Mouse (Mus musculus): ENCODE measurements around the gene AI661453. TPM values are rescaled to one million over a fixed set of nuclear protein-coding genes. Genes with fewer than 3 reads are reported as not detected.

The AI661453 gene
- total RNA-seq, 1 experiment, result 2.2 TPM

GRCm38 (mm10) chr17:47448523-47449372 lies 12.3 kb downstream of the AI661453 start:
- in situ Hi-C loops (cut with MboI; ENCODE audit: low sequenced_read_pairs in 2 of 2, unreplicated experiment in 2 of 2), result no loop called here
- peak overlapping the region; percentile 8; the same call in 1 of the 2 replicates for H3K27ac ChIP-seq (ENCODE audit: insufficient read depth, low read depth, low read length, poor library complexity, severe bottlenecking)
- no peak overlapping the region for H3K4me3 ChIP-seq (ENCODE audit: insufficient read depth in 1 of 2, low read depth in 1 of 2, low read length in 2 of 2, poor library complexity in 1 of 2, severe bottlenecking in 1 of 2)
- H3K4me1 ChIP-seq (ENCODE audit: control insufficient read depth in 2 of 2, insufficient read depth in 2 of 2, low read length in 2 of 2, poor library complexity in 1 of 2), result peaks cover 9 to 50% of the 10 kb centered on the region in 2 experiments; a peak in 3 of 4 replicates
- no peaks in the 10 kb centered on the region for H3K36me3 ChIP-seq (ENCODE audit: control insufficient read depth, insufficient read depth, low read length, poor library complexity, severe bottlenecking)
- TF ChIP-seq HCFC1 (IDR thresholded peaks at IDR 0.05; ENCODE audit: borderline replicate concordance, insufficient read depth, low read length), result no peak
- TF ChIP-seq ZNF384 (IDR thresholded peaks at IDR 0.05; ENCODE audit: low read depth, low read length), result no peak
- TF ChIP-seq ZC3H11A (IDR thresholded peaks at IDR 0.05; ENCODE audit: borderline replicate concordance, low read depth, low read length), result no peak
- no peak for TF ChIP-seq CHD2 (IDR thresholded peaks at IDR 0.05; ENCODE audit: low read depth, low read length)
- H3K9ac ChIP-seq (ENCODE audit: insufficient read depth, low read depth, low read length, poor library complexity, severe bottlenecking), result no peak overlapping the region
- DNase-seq (ENCODE audit: low read depth, low spot score), result no peak
- H3K9me3 ChIP-seq (ENCODE audit: control insufficient read depth, insufficient read depth, low read depth, low read length), result no peaks in the 10 kb centered on the region

DNA sequence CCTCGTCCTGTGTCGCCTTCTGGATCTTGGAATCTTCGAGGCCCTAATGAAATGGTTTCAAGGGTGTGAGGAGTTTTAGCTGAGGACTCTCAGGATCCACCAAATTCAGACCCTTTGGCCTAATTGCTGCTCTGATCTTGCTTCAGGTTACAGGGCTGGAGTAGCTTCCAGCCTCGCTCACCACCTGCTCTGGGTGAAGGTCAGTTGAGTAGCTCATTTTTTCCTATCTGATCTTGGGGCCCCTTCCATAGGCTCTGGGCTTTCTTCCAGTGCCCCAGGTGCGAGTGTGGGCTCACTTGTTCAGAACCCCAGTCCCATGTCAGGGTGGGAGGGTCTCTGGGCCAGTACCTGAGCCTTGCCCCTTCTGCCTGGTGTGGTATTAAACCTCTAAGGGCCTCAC lies 13.0 kb downstream of the AI661453 start:
- no peaks in the 10 kb centered on the region for H3K9me3 ChIP-seq (ENCODE audit: control insufficient read depth, insufficient read depth, low read depth, low read length)
- peak overlapping the region; percentile 8; the same call in 1 of the 2 replicates for H3K27ac ChIP-seq (ENCODE audit: insufficient read depth, low read depth, low read length, poor library complexity, severe bottlenecking)
- no peak overlapping the region for H3K4me3 ChIP-seq (ENCODE audit: insufficient read depth in 1 of 2, low read depth in 1 of 2, low read length in 2 of 2, poor library complexity in 1 of 2, severe bottlenecking in 1 of 2)
- TF ChIP-seq ZC3H11A (IDR thresholded peaks at IDR 0.05; ENCODE audit: borderline replicate concordance, low read depth, low read length) (no peak), MAFK (IDR thresholded peaks at IDR 0.05; ENCODE audit: insufficient read depth, low read depth, low read length) (no peak), ZNF384 (IDR thresholded peaks at IDR 0.05; ENCODE audit: low read depth, low read length) (no peak), HCFC1 (IDR thresholded peaks at IDR 0.05; ENCODE audit: borderline replicate concordance, insufficient read depth, low read length) (no peak), CHD2 (IDR thresholded peaks at IDR 0.05; ENCODE audit: low read depth, low read length) (no peak)
- H3K36me3 ChIP-seq (ENCODE audit: control insufficient read depth, insufficient read depth, low read length, poor library complexity, severe bottlenecking), result no peaks in the 10 kb centered on the region
- H3K9ac ChIP-seq (ENCODE audit: insufficient read depth, low read depth, low read length, poor library complexity, severe bottlenecking), result no peak overlapping the region
- DNase-seq (ENCODE audit: low read depth, low spot score), result no peak
- peaks cover 9 to 50% of the 10 kb centered on the region in 2 experiments; a peak in 3 of 4 replicates for H3K4me1 ChIP-seq (ENCODE audit: control insufficient read depth in 2 of 2, insufficient read depth in 2 of 2, low read length in 2 of 2, poor library complexity in 1 of 2)
- in situ Hi-C loops (cut with MboI; ENCODE audit: low sequenced_read_pairs in 2 of 2, unreplicated experiment in 2 of 2), result no loop called here

DNA sequence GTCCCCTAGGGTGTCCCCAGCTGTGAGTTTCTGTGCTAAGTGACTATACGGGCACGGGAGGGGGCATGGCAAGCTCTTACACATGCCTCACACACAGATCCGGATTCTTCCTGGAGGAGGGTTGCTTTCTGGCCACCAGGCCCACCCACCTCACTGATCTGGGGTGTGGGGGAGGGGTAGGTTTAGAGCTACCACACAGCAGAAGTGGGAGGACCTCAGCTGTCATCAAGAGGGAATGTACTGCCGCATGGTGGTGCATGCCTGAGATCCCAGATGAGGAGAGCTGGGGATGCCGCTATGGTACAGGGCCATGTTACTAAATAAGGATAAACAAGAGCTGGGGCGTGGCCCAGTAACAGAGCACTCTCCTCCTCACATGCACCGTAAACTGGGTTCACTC lies 13.8 kb downstream of the AI661453 start:
- H3K4me1 ChIP-seq (ENCODE audit: control insufficient read depth in 2 of 2, insufficient read depth in 2 of 2, low read length in 2 of 2, poor library complexity in 1 of 2), result peaks cover 9 to 50% of the 10 kb centered on the region in 2 experiments; a peak in 3 of 4 replicates

GRCm38 (mm10) chr17:47450880-47451565 lies 14.6 kb downstream of the AI661453 start:
- Histone ChIP-seq H3K27ac (ENCODE audit: insufficient read depth, low read depth, low read length, poor library complexity, severe bottlenecking) (peak overlapping the region; percentile 28; the same call in 1 of the 2 replicates), H3K4me1 (ENCODE audit: control insufficient read depth in 2 of 2, insufficient read depth in 2 of 2, low read length in 2 of 2, poor library complexity in 1 of 2) (peaks cover 9 to 48% of the 10 kb centered on the region in 2 experiments; a peak in 3 of 4 replicates), H3K36me3 (ENCODE audit: control insufficient read depth, insufficient read depth, low read length, poor library complexity, severe bottlenecking) (no peaks in the 10 kb centered on the region), H3K4me3 (ENCODE audit: insufficient read depth in 1 of 2, low read depth in 1 of 2, low read length in 2 of 2, poor library complexity in 1 of 2, severe bottlenecking in 1 of 2) (0 out of 4 replicates have a peak overlapping the region, but pooled peaks of 1 of the 2 experiments have one; percentile 15), H3K9ac (ENCODE audit: insufficient read depth, low read depth, low read length, poor library complexity, severe bottlenecking) (peak overlapping the region; percentile 20; the same call in 1 of the 2 replicates), H3K9me3 (ENCODE audit: control insufficient read depth, insufficient read depth, low read depth, low read length) (no peaks in the 10 kb centered on the region)
- no peak for DNase-seq (ENCODE audit: low read depth, low spot score)
- in situ Hi-C loops (cut with MboI; ENCODE audit: low sequenced_read_pairs in 2 of 2, unreplicated experiment in 2 of 2), result no loop called here
- TF ChIP-seq ZNF384 (IDR thresholded peaks at IDR 0.05; ENCODE audit: low read depth, low read length) (no peak), ZC3H11A (IDR thresholded peaks at IDR 0.05; ENCODE audit: borderline replicate concordance, low read depth, low read length) (no peak), HCFC1 (IDR thresholded peaks at IDR 0.05; ENCODE audit: borderline replicate concordance, insufficient read depth, low read length) (no peak), MAFK (IDR thresholded peaks at IDR 0.05; ENCODE audit: insufficient read depth, low read depth, low read length) (no peak), CHD2 (IDR thresholded peaks at IDR 0.05; ENCODE audit: low read depth, low read length) (no peak)

More for the DNA sequence above, 13.8 kb downstream of the AI661453 start:
- H3K36me3 ChIP-seq (ENCODE audit: control insufficient read depth, insufficient read depth, low read length, poor library complexity, severe bottlenecking), result no peaks in the 10 kb centered on the region
- TF ChIP-seq HCFC1 (IDR thresholded peaks at IDR 0.05; ENCODE audit: borderline replicate concordance, insufficient read depth, low read length), result no peak
- no peak for DNase-seq (ENCODE audit: low read depth, low spot score)
- no peak overlapping the region for H3K4me3 ChIP-seq (ENCODE audit: insufficient read depth in 1 of 2, low read depth in 1 of 2, low read length in 2 of 2, poor library complexity in 1 of 2, severe bottlenecking in 1 of 2)
- in situ Hi-C loops (cut with MboI; ENCODE audit: low sequenced_read_pairs in 2 of 2, unreplicated experiment in 2 of 2), result no loop called here
- H3K27ac ChIP-seq (ENCODE audit: insufficient read depth, low read depth, low read length, poor library complexity, severe bottlenecking), result no peak overlapping the region
- no peaks in the 10 kb centered on the region for H3K9me3 ChIP-seq (ENCODE audit: control insufficient read depth, insufficient read depth, low read depth, low read length)
- no peak overlapping the region for H3K9ac ChIP-seq (ENCODE audit: insufficient read depth, low read depth, low read length, poor library complexity, severe bottlenecking)
